Comparison of ENCODE assay signal across 8 mouse cellular contexts in the genomic region with DNA sequence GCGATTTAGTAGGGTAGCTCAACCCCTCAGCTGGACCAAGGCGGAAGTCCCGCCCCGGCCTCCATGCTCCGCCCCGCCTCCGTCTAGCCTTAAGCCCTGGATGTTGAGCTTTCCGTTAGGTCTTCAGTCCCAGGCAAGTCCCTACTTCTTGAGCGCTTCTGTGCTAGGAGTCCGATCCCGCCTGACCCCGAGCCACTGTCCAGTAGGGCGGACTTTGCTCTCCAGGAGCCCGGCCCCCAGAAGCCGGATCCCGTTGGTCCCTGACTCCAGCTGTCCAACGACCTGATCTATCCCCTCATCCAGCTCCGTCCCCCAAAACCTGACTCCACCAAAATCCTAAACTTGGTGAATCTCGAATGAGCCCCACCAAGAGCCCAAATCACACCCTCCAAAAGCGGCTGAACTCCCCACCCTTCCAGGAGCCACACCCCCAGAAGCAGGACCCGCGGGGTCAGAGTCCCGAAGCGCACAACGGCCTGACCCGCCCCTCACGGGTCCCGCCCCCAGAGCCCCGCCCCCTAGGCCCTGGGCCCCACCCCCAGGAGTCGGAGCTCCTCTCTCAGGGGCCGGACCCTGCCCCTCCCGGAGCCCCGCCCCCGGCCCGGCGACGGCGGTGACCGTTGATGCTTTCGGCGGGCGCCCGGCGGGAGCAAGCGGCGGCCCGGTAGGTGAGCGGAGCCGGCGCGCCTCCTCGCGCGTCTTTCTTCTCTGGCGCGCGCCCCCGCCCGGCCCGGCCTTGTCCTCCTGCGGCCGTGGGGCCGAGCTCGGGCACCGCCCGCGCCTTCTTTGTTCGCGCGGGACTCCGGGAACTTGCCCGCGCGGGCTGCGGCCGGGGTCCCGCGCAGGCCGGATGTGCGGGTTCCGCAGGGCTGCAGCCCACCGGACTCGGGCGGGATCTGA. TPM values are rescaled to one million over a fixed set of nuclear protein-coding genes. Genes with fewer than 3 reads are reported as not detected.
DNase-seq lines count a peak whose midpoint lies in the region; ATAC-seq and TF ChIP-seq lines count a peak whose summit lies in the region.

A gene (plus strand): TSS at position 585 of the 900 bp plus-strand sequence.

- H3K79me2 ChIP-seq in myocyte (ENCODE audit: control insufficient read depth, insufficient read depth): peaks cover 13% of the 10 kb centered on the region

- H3K9ac ChIP-seq in embryonic facial prominence, embryonic 13.5 days: peak within 1 kb of the TSS; percentile 97
- peak within 1 kb of the TSS; percentile 97 for H3K9ac ChIP-seq in liver, embryonic 11.5 days (ENCODE audit: low read depth, low read length)

- peak within 1 kb of the TSS; percentile 75 for H3ac ChIP-seq in myocyte (ENCODE audit: control insufficient read depth, insufficient read length)

- peaks cover 22% of the 10 kb centered on the region for H3K36me3 ChIP-seq in embryonic facial prominence, embryonic 13.5 days
- peaks cover 5% of the 10 kb centered on the region; the same call in 1 of the 2 replicates for H3K36me3 ChIP-seq in liver, embryonic 11.5 days (ENCODE audit: control insufficient read depth, insufficient read depth, low read length)
- H3K36me3 ChIP-seq in myocyte (ENCODE audit: control insufficient read depth, insufficient read depth): no peaks in the 10 kb centered on the region
- no peaks in the 10 kb centered on the region for H3K36me3 ChIP-seq in splenic B cell, adult 2 months (ENCODE audit: control insufficient read depth, insufficient read depth, low read length, poor library complexity, severe bottlenecking)

- peak within 1 kb of the TSS; percentile 86 for H3K4me3 ChIP-seq in embryonic facial prominence, embryonic 13.5 days
- H3K4me3 ChIP-seq in liver, embryonic 11.5 days (ENCODE audit: low read depth, low read length): peak within 1 kb of the TSS; percentile 92
- H3K4me3 ChIP-seq in myocyte: peak within 1 kb of the TSS; percentile 56

- peaks cover 5% of the 10 kb centered on the region; the same call in 1 of the 2 replicates for H3K9me3 ChIP-seq in embryonic facial prominence, embryonic 13.5 days
- peaks cover 4% of the 10 kb centered on the region; the same call in 1 of the 2 replicates for H3K9me3 ChIP-seq in liver, embryonic 11.5 days (ENCODE audit: control insufficient read depth, low read length)

- peak within 1 kb of the TSS; percentile 90 for H3K27ac ChIP-seq in embryonic facial prominence, embryonic 13.5 days
- peak within 1 kb of the TSS; percentile 85 for H3K27ac ChIP-seq in liver, embryonic 11.5 days (ENCODE audit: low read depth, low read length)

- TF ChIP-seq POLR2A in myocyte (IDR thresholded peaks at IDR 0.05; ENCODE audit: insufficient read length, low read depth): peak; percentile 67

- H3K4me2 ChIP-seq in embryonic facial prominence, embryonic 13.5 days: peak within 1 kb of the TSS; percentile 74
- H3K4me2 ChIP-seq in liver, embryonic 11.5 days: peak within 1 kb of the TSS; percentile 93
- H3K4me2 ChIP-seq in myocyte (ENCODE audit: low read depth): peak within 1 kb of the TSS; percentile 86

- 1% methylated on average over 75 of the region's 84 CpGs for WGBS in embryonic facial prominence, embryonic 13.5 days
- WGBS in liver, embryonic 11.5 days: under 1% methylated on average over 68 of the region's 84 CpGs

- H3K27me3 ChIP-seq in embryonic facial prominence, embryonic 13.5 days: 0 out of 2 replicates have a peak, but pooled peaks cover 5% of the 10 kb centered on the region
- no peaks in the 10 kb centered on the region for H3K27me3 ChIP-seq in liver, embryonic 11.5 days (replicated peaks; ENCODE audit: control insufficient read depth, insufficient read depth, low read length)
- no peaks in the 10 kb centered on the region for H3K27me3 ChIP-seq in myocyte (ENCODE audit: control insufficient read depth, insufficient read depth, insufficient read length)
- no peaks in the 10 kb centered on the region for H3K27me3 ChIP-seq in splenic B cell, adult 2 months (ENCODE audit: control insufficient read depth, insufficient read depth, low read length, poor library complexity, severe bottlenecking)

- peaks cover 23% of the 10 kb centered on the region for H3K4me1 ChIP-seq in embryonic facial prominence, embryonic 13.5 days
- peaks cover 15% of the 10 kb centered on the region for H3K4me1 ChIP-seq in liver, embryonic 11.5 days (replicated peaks; ENCODE audit: control insufficient read depth, insufficient read depth, low read length)

- peak; percentile 86 for DNase-seq in 416B (ENCODE audit: low read depth)
- peak; percentile 93 for DNase-seq in adrenal gland, postnatal 25 days
- DNase-seq in heart, adult 8-10 months (ENCODE audit: low spot score): peak; percentile 80
- DNase-seq in kidney, adult 9 months: peak; percentile 86
- DNase-seq in liver, embryonic 11.5 days (ENCODE audit: low spot score): peak; percentile 94
- DNase-seq in splenic B cell, adult 2 months (ENCODE audit: low read depth, low spot score): peak; percentile 87

- ATAC-seq in embryonic facial prominence, embryonic 13.5 days (ENCODE audit: insufficient number of reproducible peaks, insufficient read depth, low FRiP score, low TSS enrichment, low read depth): peak; percentile 95
- ATAC-seq in liver, embryonic 11.5 days (replicated peaks; ENCODE audit: low FRiP score): peak; percentile 94

TF ChIP-seq in myocyte, 11 proteins besides CTCF, POLR2A, EP300 and RAD21:
- TF ChIP-seq MYOD1 (IDR thresholded peaks at IDR 0.05; ENCODE audit: control insufficient read depth in 1 of 3, insufficient read length in 2 of 3, low read depth in 2 of 3): no peak
- no peak for TF ChIP-seq MAX (IDR thresholded peaks at IDR 0.05; ENCODE audit: low read depth)
- no peak for TF ChIP-seq E2F4 (IDR thresholded peaks at IDR 0.05; ENCODE audit: insufficient read depth)
- peak; percentile 31 for TF ChIP-seq POLR2AphosphoS2 (IDR thresholded peaks at IDR 0.05; ENCODE audit: insufficient read length, low read depth)
- TF ChIP-seq TCF12 (IDR thresholded peaks at IDR 0.05; ENCODE audit: insufficient read depth, poor library complexity, severe bottlenecking): no peak
- TF ChIP-seq USF1 (IDR thresholded peaks at IDR 0.05; ENCODE audit: low read depth): no peak

RNA-seq across cellular contexts. Expression of the gene that starts here (rescaled TPM):
- total RNA-seq in adrenal gland, postnatal 25 days (2021): 33.3 and 42.1 TPM in 2 replicates
- 48.9 and 50.7 TPM in 2 replicates for polyA plus RNA-seq in embryonic facial prominence, embryonic 13.5 days (2015; fragmentation: Nextera tagmentation; extraction: Ambion mirVana)
- 10 to 100 TPM; 14.3 to 18.7 (median 17.6) TPM for total RNA-seq in heart, adult 8-10 months (2022)
- 38.8 and 39.3 TPM in 2 replicates for polyA plus RNA-seq in liver, embryonic 11.5 days (2014; fragmentation: Nextera tagmentation; extraction: Ambion mirVana)
- polyA plus RNA-seq in myocyte (2012; fragmentation: generic; extraction: Trizol): 30.5 TPM

Comparison
In these comparisons a context has a peak if more than half of its experiments do, and no peak if none do; other contexts are left out.
1. Peak in every context shown above with its lines: DNase-seq, ATAC-seq, H3K4me3 ChIP-seq and H3K27ac ChIP-seq.